Mouse (Mus musculus): ENCODE data around the gene Eif3m.

The Eif3m gene

GRCm38 (mm10) chr2:105007236-105007635 is 9.6 kb downstream of the Eif3m start:
- no peak for DNase-seq

- no peak for DNase-seq
Observed at GRCm38 (mm10) chr2:104996201-104996600, 20.7 kb downstream of the Eif3m start.

GRCm38 (mm10) chr2:104994436-104994835 is 22.4 kb downstream of the Eif3m start:
- DNase-seq: no peak

GRCm38 (mm10) chr2:104988974-104989373 is 27.9 kb downstream of the Eif3m start:
- no peak for DNase-seq

GRCm38 (mm10) chr2:104985796-104986195 is 31.1 kb downstream of the Eif3m start:
- no peak for DNase-seq

- DNase-seq: no peak
Observed at GRCm38 (mm10) chr2:104981712-104982111, 35.2 kb downstream of the Eif3m start.

- DNase-seq: no peak
Observed at GRCm38 (mm10) chr2:104964492-104964891, 52.4 kb downstream of the Eif3m start.
